Mouse (Mus musculus) liver, embryonic 16.5 days (tissue): ENCODE data around the gene Cntnap2. TPM values are rescaled to one million over a fixed set of nuclear protein-coding genes. Genes with fewer than 3 reads are reported as not detected.
"Not testable (repeated sequence)": the region's sequence is repeated elsewhere in the genome, so short reads cannot be mapped to it uniquely, and the experiment has no call there.

Source experiments
- ATAC-seq: fragments of 200-750 bp; cut with Nextera tagmentation; 2 replicates; pipeline ENCODE4 v1.8.0; 2017; ENCODE audit warnings: low read depth, mild to moderate bottlenecking, moderate number of reproducible peaks, moderate library complexity
- H3K27ac ChIP-seq: fragments of 300-500 bp; sonication (generic); 2 replicates; pipeline ENCODE4 v1.5.1; 2014; ENCODE audit warnings: mild to moderate bottlenecking, low read length
- H3K27me3 ChIP-seq: fragments of 300-500 bp; sonication (generic); 2 replicates; pipeline ENCODE4 v1.6.1; 2014; ENCODE audit warnings: low read depth, low read length, mixed read lengths; ENCODE audit not compliant: control insufficient read depth, insufficient read depth
- H3K36me3 ChIP-seq: fragments of 300-500 bp; sonication (generic); 2 replicates; pipeline ENCODE4 v1.6.1; 2014; ENCODE audit warnings: mild to moderate bottlenecking; ENCODE audit not compliant: control insufficient read depth, insufficient read depth
- H3K4me1 ChIP-seq: fragments of 300-500 bp; sonication (generic); 2 replicates; pipeline ENCODE4 v1.6.1; 2014; ENCODE audit warnings: low read depth, low read length, mixed read lengths; ENCODE audit not compliant: control insufficient read depth
- H3K4me2 ChIP-seq: fragments of 300-500 bp; sonication (generic); 2 replicates; pipeline ENCODE4 v1.6.1; 2014; ENCODE audit warnings: low read depth, low read length, mixed read lengths
- H3K4me3 ChIP-seq: fragments of 300-500 bp; sonication (generic); 2 replicates; pipeline ENCODE4 v1.5.1; 2014; ENCODE audit warnings: low read depth, mild to moderate bottlenecking, low read length
- H3K9ac ChIP-seq: fragments of 300-500 bp; sonication (generic); 2 replicates; pipeline ENCODE4 v1.6.1; 2014; ENCODE audit warnings: low read depth, low read length
- H3K9me3 ChIP-seq: fragments of 300-500 bp; sonication (generic); replicated peaks from 2 replicates; pipeline ENCODE4 v1.6.1; 2016; ENCODE audit warnings: low read length; ENCODE audit not compliant: control insufficient read depth
- WGBS: fragments of 180-500 bp; shearing (Covaris S2); extraction: QIAGEN DNeasy Blood & Tissue Kit; methylation state at CpG from one replicate; pipeline ENCODE4 v1.1.7; 2014; ENCODE audit not compliant: insufficient replicate concordance; 5-methylcytosine and 5-hydroxymethylcytosine counted together
- polyA plus RNA-seq: library from polyadenylated mRNA; unstranded; fragments of >200 nt; fragmentation: Nextera tagmentation; extraction: Ambion mirVana; gene quantifications from 2 replicates; pipeline ENCODE4 v1.2.1, GENCODE M21; 2015

The Cntnap2 gene
- polyA plus RNA-seq, 1 experiment from 2014 or later, result 0.19 TPM

DNA sequence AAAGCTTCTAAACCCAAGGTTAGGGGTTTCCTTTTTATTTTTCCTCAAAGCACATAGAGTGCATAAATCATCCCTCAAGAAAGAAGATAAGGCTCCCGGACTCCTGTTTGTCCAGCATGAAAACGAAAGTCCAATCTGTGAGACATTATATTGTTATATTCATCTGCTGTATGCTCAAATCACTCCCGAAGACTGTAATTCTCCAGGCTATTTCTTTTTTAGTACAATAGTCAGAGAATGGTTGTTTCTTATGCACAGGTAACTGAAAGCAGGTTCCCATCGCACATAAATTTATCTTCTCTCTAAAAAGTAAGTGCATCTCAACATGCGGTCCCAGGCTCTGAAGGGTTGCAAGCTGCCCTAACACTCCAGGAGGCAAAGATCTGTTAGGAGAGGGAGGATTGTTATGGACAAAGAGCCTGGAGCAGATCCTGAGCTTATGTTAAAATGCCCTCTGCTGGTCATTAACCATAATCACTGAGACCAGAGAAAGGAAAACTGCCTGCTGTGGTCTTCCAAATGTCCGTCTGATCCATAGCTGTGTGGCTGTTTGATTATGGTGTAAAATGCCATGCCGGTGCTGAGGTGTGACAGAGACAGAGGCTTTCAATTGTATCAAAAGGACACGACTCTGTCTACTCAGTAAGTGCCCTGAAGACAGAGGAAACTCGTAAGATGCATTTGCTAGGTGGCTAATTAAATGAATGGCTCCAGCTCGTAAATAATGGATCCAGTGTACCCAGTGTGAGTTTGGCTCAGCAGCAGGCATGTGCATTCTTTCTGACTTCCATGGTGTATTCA lies 2116.4 kb downstream of the Cntnap2 start:
- not testable (repeated sequence) for H3K27ac ChIP-seq, H3K36me3 ChIP-seq, ATAC-seq, H3K9me3 ChIP-seq, H3K9ac ChIP-seq, H3K27me3 ChIP-seq, H3K4me1 ChIP-seq, H3K4me3 ChIP-seq
- H3K4me2 ChIP-seq, result peak overlapping the region; percentile 24; the same call in 1 of the 2 replicates
- WGBS, result 16% methylated on average over 10 of the region's 10 CpGs

- H3K27me3 ChIP-seq, H3K9ac ChIP-seq, H3K9me3 ChIP-seq, H3K4me2 ChIP-seq, ATAC-seq, H3K27ac ChIP-seq, H3K4me3 ChIP-seq, H3K4me1 ChIP-seq, H3K36me3 ChIP-seq: not testable (repeated sequence)
- WGBS, result 30% methylated on average over 3 of the region's 3 CpGs
These were observed 2117.0 kb downstream of the Cntnap2 start for GRCm38 (mm10) chr6:47176157-47176555.

DNA sequence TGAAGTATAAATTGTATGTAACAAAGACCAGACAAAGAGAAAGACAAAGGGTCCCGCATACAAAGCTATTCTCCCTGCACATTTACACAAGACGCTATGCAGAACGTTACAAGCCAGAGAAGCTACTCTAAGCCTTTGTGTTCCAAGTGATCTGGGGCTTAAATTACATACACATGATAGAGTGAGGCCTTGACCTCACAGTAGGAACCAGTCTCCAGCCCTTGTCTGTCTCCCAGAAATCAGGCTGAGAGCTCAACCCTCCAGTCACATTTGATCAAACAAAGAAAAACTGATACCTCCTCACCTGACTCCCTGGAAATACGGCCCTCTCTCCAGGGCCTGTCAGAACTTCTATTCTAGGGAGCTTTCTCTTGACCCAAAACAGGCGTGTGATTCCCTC lies 2122.2 kb downstream of the Cntnap2 start:
- not testable (repeated sequence) for H3K27me3 ChIP-seq, ATAC-seq, H3K9me3 ChIP-seq, H3K9ac ChIP-seq, H3K27ac ChIP-seq, H3K4me1 ChIP-seq, H3K4me2 ChIP-seq, H3K4me3 ChIP-seq, H3K36me3 ChIP-seq
- 52% methylated on average over 5 of the region's 5 CpGs for WGBS

DNA sequence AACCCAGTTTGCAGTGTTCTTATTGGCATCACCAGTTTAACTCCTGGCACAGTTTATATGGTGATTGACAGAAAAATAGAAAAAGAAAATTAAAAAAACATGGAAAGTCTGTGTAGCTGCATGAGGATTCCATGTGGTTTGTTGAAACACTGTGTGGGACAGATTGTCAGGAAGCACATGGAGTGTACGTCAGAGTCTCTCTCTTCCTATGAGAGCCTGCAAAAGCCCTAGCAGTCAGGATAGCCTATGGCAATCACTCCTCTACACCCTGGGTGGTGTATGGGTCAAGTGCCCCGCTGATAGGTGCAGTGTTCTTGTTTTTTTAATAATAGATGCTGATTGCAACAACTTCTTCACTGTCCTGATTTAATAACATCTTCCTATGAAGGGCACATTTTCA lies 2123.1 kb downstream of the Cntnap2 start:
- no peak for ATAC-seq
- Histone ChIP-seq H3K27ac (no peak overlapping the region), H3K9me3 (no peaks in the 10 kb centered on the region), H3K4me3 (no peak overlapping the region), H3K36me3 (no peaks in the 10 kb centered on the region), H3K9ac (no peak overlapping the region), H3K4me1 (no peaks in the 10 kb centered on the region), H3K4me2 (no peak overlapping the region), H3K27me3 (no peaks in the 10 kb centered on the region)
- 46% methylated on average over 2 of the region's 2 CpGs for WGBS

DNA sequence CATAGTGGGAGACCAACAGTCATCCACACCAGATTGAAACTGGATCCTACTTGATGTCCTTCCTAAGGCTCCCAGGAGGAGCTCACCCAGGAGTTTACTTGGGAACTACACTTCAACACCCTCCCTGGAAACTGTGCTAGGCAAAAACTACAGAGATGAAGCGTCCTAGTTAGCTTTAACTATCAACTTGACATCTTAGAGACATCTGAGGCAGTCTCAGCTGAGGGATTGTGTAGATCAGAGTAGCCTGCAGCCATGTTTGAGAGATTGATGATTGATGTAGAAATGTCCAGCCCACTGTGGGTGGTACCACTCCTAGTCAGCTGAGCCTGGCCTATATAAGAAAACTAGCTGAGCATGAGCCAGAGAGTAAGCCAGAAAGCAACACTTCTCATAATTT lies 2123.6 kb downstream of the Cntnap2 start:
- Histone ChIP-seq H3K9ac (no peak overlapping the region), H3K9me3 (no peaks in the 10 kb centered on the region), H3K4me2 (no peak overlapping the region), H3K27ac (no peak overlapping the region), H3K4me1 (no peaks in the 10 kb centered on the region), H3K27me3 (no peaks in the 10 kb centered on the region), H3K4me3 (no peak overlapping the region), H3K36me3 (no peaks in the 10 kb centered on the region)
- no peak for ATAC-seq
- 29% methylated on average over 1 of the region's 1 CpGs for WGBS

- not testable (repeated sequence) for ATAC-seq, H3K36me3 ChIP-seq
These were observed 2124.7 kb downstream of the Cntnap2 start for GRCm38 (mm10) chr6:47183850-47184249.

DNA sequence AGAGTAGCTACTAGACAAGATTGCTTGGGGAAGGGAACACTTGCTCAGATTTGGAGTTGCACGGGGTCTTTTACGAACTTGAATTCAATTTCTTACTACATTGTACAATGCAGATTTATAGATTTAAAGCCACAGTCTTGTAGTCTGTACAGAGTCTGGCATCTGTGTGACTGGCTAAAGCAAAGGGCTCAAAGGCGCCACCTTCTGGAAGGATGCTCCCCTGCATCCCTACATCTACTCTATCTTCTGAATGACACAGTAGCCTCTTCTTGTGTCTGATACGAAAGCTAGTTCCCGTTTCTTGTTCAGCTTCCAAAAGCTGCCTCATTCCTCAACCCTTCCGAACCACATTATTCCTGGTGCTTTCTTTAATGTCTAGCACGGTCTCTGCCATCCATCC lies 2129.0 kb downstream of the Cntnap2 start:
- H3K4me1 ChIP-seq, result peaks cover 4% of the 10 kb centered on the region; the same call in 1 of the 2 replicates
- H3K27me3 ChIP-seq, result no peaks in the 10 kb centered on the region
- no peaks in the 10 kb centered on the region for H3K9me3 ChIP-seq
- H3K36me3 ChIP-seq, result no peaks in the 10 kb centered on the region
- H3K27ac ChIP-seq, result no peak overlapping the region
- H3K4me2 ChIP-seq, result no peak overlapping the region
- H3K9ac ChIP-seq, result no peak overlapping the region
- no peak for ATAC-seq
- WGBS, result 36% methylated on average over 7 of the region's 7 CpGs
- no peak overlapping the region for H3K4me3 ChIP-seq

More at GRCm38 (mm10) chr6:47183850-47184249, 2124.7 kb downstream of the Cntnap2 start:
- H3K9me3 ChIP-seq, H3K9ac ChIP-seq, H3K4me3 ChIP-seq, H3K27me3 ChIP-seq, H3K27ac ChIP-seq, H3K4me2 ChIP-seq, H3K4me1 ChIP-seq: not testable (repeated sequence)

DNA sequence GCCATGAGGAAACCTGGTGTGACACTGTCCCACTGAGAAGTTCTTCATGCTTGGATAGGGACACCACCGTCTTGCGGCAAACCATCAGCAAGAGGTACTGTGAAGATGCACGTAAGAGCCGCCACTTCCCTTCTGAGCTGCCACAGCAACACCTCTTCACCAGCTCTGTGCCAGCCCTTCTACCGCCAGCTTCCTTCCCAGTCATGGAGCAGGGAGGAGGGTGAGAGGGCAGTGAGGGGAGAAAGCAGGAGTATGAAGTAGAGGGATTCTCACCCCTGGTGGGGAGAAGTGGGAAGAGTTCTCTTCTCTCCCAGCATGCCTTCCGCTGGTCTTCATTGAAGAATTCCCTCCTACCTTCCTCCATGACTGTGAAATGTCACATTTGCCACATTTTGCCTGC lies 2129.4 kb downstream of the Cntnap2 start:
- H3K4me3 ChIP-seq, H3K9me3 ChIP-seq, H3K4me1 ChIP-seq, H3K9ac ChIP-seq, ATAC-seq, H3K4me2 ChIP-seq, H3K27me3 ChIP-seq, H3K27ac ChIP-seq, H3K36me3 ChIP-seq: not testable (repeated sequence)
- WGBS, result 73% methylated on average over 5 of the region's 6 CpGs

DNA sequence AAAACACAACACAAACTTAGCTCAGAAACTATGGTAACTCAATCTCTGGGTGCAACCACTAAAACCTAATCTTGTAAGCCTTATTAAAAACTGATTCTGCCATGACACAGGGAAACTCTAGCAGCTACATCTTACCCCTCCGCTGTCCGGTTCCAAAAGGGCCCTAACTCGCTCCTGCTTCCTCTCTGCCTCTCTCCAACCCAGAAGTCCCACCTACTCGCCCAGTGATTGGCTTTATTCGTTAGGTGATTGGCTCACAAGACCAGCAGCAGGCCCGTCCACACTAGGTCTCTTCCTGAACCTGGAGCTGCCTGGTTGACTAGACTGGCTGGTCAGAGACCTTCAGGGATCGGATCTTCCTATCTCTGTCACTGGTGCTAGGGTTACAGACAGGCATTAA lies 2131.1 kb downstream of the Cntnap2 start:
- no peak overlapping the region for H3K9ac ChIP-seq
- no peak overlapping the region for H3K4me3 ChIP-seq
- no peak for ATAC-seq
- H3K27ac ChIP-seq, result no peak overlapping the region
- no peaks in the 10 kb centered on the region for H3K27me3 ChIP-seq
- H3K4me1 ChIP-seq, result peaks cover 4% of the 10 kb centered on the region; the same call in 1 of the 2 replicates
- H3K9me3 ChIP-seq, result no peaks in the 10 kb centered on the region
- 61% methylated on average over 7 of the region's 7 CpGs for WGBS
- no peak overlapping the region for H3K4me2 ChIP-seq
- no peaks in the 10 kb centered on the region for H3K36me3 ChIP-seq
